Mouse (Mus musculus) embryonic fibroblast, embryonic 13.5 days (primary cell): ENCODE results near the gene Rasgef1b. TPM values are rescaled to one million over a fixed set of nuclear protein-coding genes. Genes with fewer than 3 reads are reported as not detected.

Source experiments
- H3K27ac ChIP-seq: 2 replicates; pipeline ENCODE4 v1.5.1; 2012; ENCODE audit warnings: low read length, control low read depth, inconsistent platforms; ENCODE audit not compliant: insufficient read depth
- H3K4me1 ChIP-seq: 2 replicates; pipeline ENCODE4 v1.6.1; 2011; ENCODE audit warnings: low read length; ENCODE audit not compliant: control insufficient read depth, insufficient read depth
- H3K4me3 ChIP-seq: 2 replicates; pipeline ENCODE4 v1.5.1; 2011; ENCODE audit warnings: mild to moderate bottlenecking, control low read depth, low read length; ENCODE audit not compliant: insufficient read depth
- CTCF ChIP-seq: IDR thresholded peaks from 2 replicates; pipeline ENCODE4 v1.5.1; 2011; ENCODE audit warnings: mild to moderate bottlenecking, control low read depth, low read length, moderate library complexity, borderline replicate concordance; ENCODE audit not compliant: insufficient read depth
- POLR2A ChIP-seq: IDR thresholded peaks from 2 replicates; pipeline ENCODE4 v1.6.1; 2011; ENCODE audit warnings: low read depth, mild to moderate bottlenecking, control low read depth, low read length, moderate library complexity
- polyA plus RNA-seq: library from polyadenylated mRNA; stranded (reverse); fragments of >200 nt; gene quantifications from 2 replicates; pipeline ENCODE4 v1.2.4, GENCODE M21; 2011; ENCODE audit warnings: low read depth; ENCODE audit not compliant: missing spikeins, insufficient read length

Gene Rasgef1b
- polyA plus RNA-seq, 1 experiment: 2.1 TPM

GRCm38 (mm10) chr5:99613321-99614118 lies 115.3 kb downstream of the Rasgef1b start:
- TF ChIP-seq CTCF (no peak), POLR2A (no peak)
- no peaks in the 10 kb centered on the region for H3K4me1 ChIP-seq
- H3K27ac ChIP-seq: no peak overlapping the region
- no peak overlapping the region for H3K4me3 ChIP-seq

GRCm38 (mm10) chr5:99607602-99608001 lies 121.3 kb downstream of the Rasgef1b start:
- no peak for TF ChIP-seq CTCF
- no peak for TF ChIP-seq POLR2A
- Histone ChIP-seq H3K4me1 (no peaks in the 10 kb centered on the region), H3K27ac (no peak overlapping the region), H3K4me3 (no peak overlapping the region)

- TF ChIP-seq CTCF: no peak
- Histone ChIP-seq H3K27ac (no peak overlapping the region), H3K4me1 (no peaks in the 10 kb centered on the region)
These were observed 122.6 kb downstream of the Rasgef1b start for GRCm38 (mm10) chr5:99606164-99606858.

GRCm38 (mm10) chr5:99602244-99603023 lies 126.4 kb downstream of the Rasgef1b start:
- Histone ChIP-seq H3K4me3 (no peak overlapping the region), H3K27ac (no peak overlapping the region), H3K4me1 (no peaks in the 10 kb centered on the region)
- no peak for TF ChIP-seq POLR2A
- no peak for TF ChIP-seq CTCF

More at GRCm38 (mm10) chr5:99606164-99606858, 122.6 kb downstream of the Rasgef1b start:
- H3K4me3 ChIP-seq: no peak overlapping the region

- TF ChIP-seq CTCF (no peak), POLR2A (no peak)
- H3K27ac ChIP-seq: no peak overlapping the region
- H3K4me1 ChIP-seq: no peaks in the 10 kb centered on the region
- no peak overlapping the region for H3K4me3 ChIP-seq
These were observed 129.5 kb downstream of the Rasgef1b start for GRCm38 (mm10) chr5:99599376-99599775.

- TF ChIP-seq CTCF: no peak
- no peak for TF ChIP-seq POLR2A
- H3K27ac ChIP-seq: no peak overlapping the region
- H3K4me1 ChIP-seq: no peaks in the 10 kb centered on the region
- no peak overlapping the region for H3K4me3 ChIP-seq
These were observed 130.3 kb downstream of the Rasgef1b start for GRCm38 (mm10) chr5:99598470-99599110.

GRCm38 (mm10) chr5:99597701-99598100 lies 131.2 kb downstream of the Rasgef1b start:
- Histone ChIP-seq H3K4me1 (no peaks in the 10 kb centered on the region), H3K27ac (no peak overlapping the region), H3K4me3 (no peak overlapping the region)
- no peak for TF ChIP-seq POLR2A
- TF ChIP-seq CTCF: no peak

- H3K27ac ChIP-seq: no peak overlapping the region
- no peak for TF ChIP-seq CTCF
- TF ChIP-seq POLR2A: no peak
- H3K4me3 ChIP-seq: no peak overlapping the region
- H3K4me1 ChIP-seq: no peaks in the 10 kb centered on the region
These were observed 137.5 kb downstream of the Rasgef1b start for GRCm38 (mm10) chr5:99591348-99591747.

GRCm38 (mm10) chr5:99590539-99590938 lies 138.3 kb downstream of the Rasgef1b start:
- Histone ChIP-seq H3K4me3 (no peak overlapping the region), H3K27ac (no peak overlapping the region), H3K4me1 (no peaks in the 10 kb centered on the region)
- TF ChIP-seq POLR2A (no peak), CTCF (no peak)
